Mouse (Mus musculus) neural tube, embryonic 12.5 days (tissue): ENCODE measurements around the gene Sclt1. TPM values are rescaled to one million over a fixed set of nuclear protein-coding genes. Genes with fewer than 3 reads are reported as not detected.
"Not testable (repeated sequence)": the region's sequence is repeated elsewhere in the genome, so short reads cannot be mapped to it uniquely, and the experiment has no call there.

Source experiments
- ATAC-seq: fragments of 200-750 bp; cut with Nextera tagmentation; 2 replicates; pipeline ENCODE4 v1.8.0; 2017; ENCODE audit warnings: low read depth, mild to moderate bottlenecking, moderate TSS enrichment, moderate library complexity; ENCODE audit not compliant: low FRiP score
- H3K27ac ChIP-seq: fragments of 300-500 bp; sonication (generic); 2 replicates; pipeline ENCODE4 v1.5.1; 2016
- H3K27me3 ChIP-seq: fragments of 300-500 bp; sonication (generic); replicated peaks from 2 replicates; pipeline ENCODE4 v1.6.1; 2016; ENCODE audit warnings: mild to moderate bottlenecking
- H3K36me3 ChIP-seq: fragments of 300-500 bp; sonication (generic); 2 replicates; pipeline ENCODE4 v1.6.1; 2016; ENCODE audit warnings: mild to moderate bottlenecking
- H3K4me1 ChIP-seq: fragments of 300-500 bp; sonication (generic); 2 replicates; pipeline ENCODE4 v1.6.1; 2016
- H3K4me2 ChIP-seq: fragments of 300-500 bp; sonication (generic); replicated peaks from 2 replicates; pipeline ENCODE4 v1.6.1; 2016; ENCODE audit warnings: mild to moderate bottlenecking
- H3K4me3 ChIP-seq: fragments of 300-500 bp; sonication (generic); 2 replicates; pipeline ENCODE4 v1.5.1; 2016
- H3K9ac ChIP-seq: fragments of 300-500 bp; sonication (generic); 2 replicates; pipeline ENCODE4 v1.6.1; 2016; ENCODE audit warnings: mild to moderate bottlenecking
- H3K9me3 ChIP-seq: fragments of 300-500 bp; sonication (generic); 2 replicates; pipeline ENCODE4 v1.6.1; 2016; ENCODE audit warnings: mild to moderate bottlenecking
- WGBS: fragments of 180-500 bp; shearing (Covaris S2); methylation state at CpG from one replicate; pipeline ENCODE4 v1.1.7; 2016; 5-methylcytosine and 5-hydroxymethylcytosine counted together
- polyA plus RNA-seq: library from polyadenylated mRNA; unstranded; fragments of >200 nt; fragmentation: Nextera tagmentation; extraction: Ambion mirVana; gene quantifications from 2 replicates; pipeline ENCODE4 v1.2.1, GENCODE M21; 2016

Gene Sclt1
- polyA plus RNA-seq, result 24.5 and 25.5 TPM in 2 replicates

DNA sequence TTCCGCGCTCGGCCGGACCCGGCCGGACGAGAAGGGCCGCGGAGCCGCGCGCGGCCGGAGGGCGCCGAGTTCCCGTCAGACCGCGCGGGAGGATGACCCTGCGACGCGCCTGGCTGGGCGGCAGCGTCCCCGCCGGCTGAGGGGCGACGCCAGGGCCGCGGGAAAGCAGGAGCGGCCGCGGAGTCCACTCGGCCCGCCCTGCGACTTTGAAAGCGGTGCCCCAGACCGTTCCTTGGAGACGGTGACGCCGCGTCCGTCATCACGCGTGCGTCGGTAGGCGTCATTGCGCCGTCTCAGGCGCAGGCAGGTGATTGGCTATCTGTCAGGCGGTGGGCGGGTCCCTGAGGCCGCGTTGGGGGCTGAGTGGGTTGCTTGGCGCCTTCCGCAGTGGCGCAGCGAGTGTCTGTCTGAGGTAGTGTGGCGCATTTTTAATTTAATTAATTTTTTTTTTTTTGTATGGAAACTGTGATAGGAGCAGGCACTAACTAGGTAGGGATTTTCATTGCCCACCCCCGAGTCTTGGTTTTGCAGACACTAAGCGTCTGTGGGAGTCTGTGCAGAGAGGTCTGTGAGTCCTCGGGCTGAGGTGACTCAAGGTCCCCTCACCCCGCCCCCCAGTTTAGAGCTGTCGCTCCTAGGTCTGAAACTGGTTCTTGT, at the start of gene Sclt1, which contains the start of gene D3Ertd751e:
Sclt1 (minus strand) TSS at position 237 of the 657 bp plus-strand sequence.
D3Ertd751e (plus strand) TSS at position 334 of the 657 bp plus-strand sequence.
- H3K9me3 ChIP-seq, result no peaks in the 10 kb centered on the region
- no peaks in the 10 kb centered on the region for H3K27me3 ChIP-seq
- WGBS, result under 1% methylated on average over 66 of the region's 66 CpGs
- peak within 1 kb of the TSS; percentile 75 for H3K4me3 ChIP-seq
- H3K4me1 ChIP-seq, result peaks cover 9% of the 10 kb centered on the region
- peak within 1 kb of the TSS; percentile 78 for H3K27ac ChIP-seq
- no peaks in the 10 kb centered on the region for H3K36me3 ChIP-seq
- peak within 1 kb of the TSS; percentile 72 for H3K4me2 ChIP-seq
- ATAC-seq, result peak; percentile 99
- H3K9ac ChIP-seq, result peak within 1 kb of the TSS; percentile 91

DNA sequence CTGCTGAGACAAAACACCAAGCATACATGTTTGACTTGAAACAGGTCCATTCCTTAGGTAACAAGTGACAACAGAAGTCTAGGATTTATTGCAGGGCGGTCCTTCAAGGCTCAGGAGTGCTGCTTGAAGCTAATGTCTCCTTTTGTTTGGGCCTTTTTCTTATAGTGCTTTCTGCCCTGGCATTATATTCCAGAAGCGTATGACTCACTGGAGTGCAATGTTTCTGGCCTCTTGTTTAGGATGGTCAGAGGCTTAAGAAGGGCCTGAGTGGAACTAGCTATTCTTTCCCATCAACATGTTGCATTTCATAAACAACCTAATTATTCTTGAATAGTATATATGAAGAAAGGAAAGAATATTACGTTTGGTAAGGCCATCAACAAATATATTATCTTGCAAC, 19.8 kb upstream of the Sclt1 start:
- H3K4me1 ChIP-seq, result no peaks in the 10 kb centered on the region
- H3K27ac ChIP-seq, result no peak overlapping the region
- H3K9me3 ChIP-seq, result no peaks in the 10 kb centered on the region
- H3K9ac ChIP-seq, result no peak overlapping the region
- peaks cover 3% of the 10 kb centered on the region; the same call in 1 of the 2 replicates for H3K36me3 ChIP-seq
- WGBS, result 88% methylated on average over 3 of the region's 3 CpGs
- no peak overlapping the region for H3K4me2 ChIP-seq
- H3K27me3 ChIP-seq, result no peaks in the 10 kb centered on the region
- H3K4me3 ChIP-seq, result no peak overlapping the region
- no peak for ATAC-seq

DNA sequence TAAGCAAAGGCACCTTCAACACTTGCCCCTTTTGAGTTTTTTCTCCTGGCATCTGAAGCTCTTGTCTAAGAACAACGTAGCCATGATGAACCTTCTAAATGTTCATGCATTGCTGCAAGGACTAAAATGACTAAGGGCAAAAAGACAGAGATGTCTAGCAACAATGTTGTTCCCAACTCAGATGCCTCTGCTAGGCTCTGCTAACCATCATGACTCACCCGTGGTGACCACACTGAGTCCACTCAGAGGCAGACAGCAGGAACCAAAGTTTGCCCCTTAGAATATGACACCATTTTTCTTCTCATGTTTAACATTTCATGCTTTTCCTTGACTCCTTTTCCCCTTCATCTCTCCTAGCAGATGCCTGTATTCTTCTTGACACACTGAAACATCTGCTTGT, 12.2 kb upstream of the Sclt1 start:
- Histone ChIP-seq H3K36me3 (peaks cover 3% of the 10 kb centered on the region; the same call in 1 of the 2 replicates), H3K9ac (no peak overlapping the region), H3K4me1 (no peaks in the 10 kb centered on the region), H3K9me3 (no peaks in the 10 kb centered on the region), H3K4me3 (no peak overlapping the region), H3K27me3 (no peaks in the 10 kb centered on the region), H3K27ac (no peak overlapping the region), H3K4me2 (no peak overlapping the region)
- WGBS, result 86% methylated on average over 2 of the region's 2 CpGs
- no peak for ATAC-seq

DNA sequence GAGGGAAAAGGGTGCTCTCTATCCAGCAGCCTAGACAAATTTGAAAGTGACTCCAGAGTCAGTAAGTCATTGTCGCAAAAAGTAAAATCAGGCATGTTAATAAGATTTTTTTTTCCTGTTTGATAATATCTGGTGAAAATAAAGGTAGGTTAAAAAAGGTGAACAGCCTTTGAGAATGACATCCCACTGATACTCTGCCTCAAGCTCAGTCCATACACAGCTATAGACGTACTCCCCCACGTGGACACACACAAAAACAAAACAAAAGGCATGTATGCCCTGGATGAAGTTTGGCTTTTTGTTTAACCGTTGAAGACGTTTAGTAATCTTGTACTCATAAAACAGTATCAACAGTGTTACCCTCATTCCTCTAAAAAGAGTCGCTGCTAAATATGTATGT, 1.1 kb upstream of the Sclt1 start:
- Histone ChIP-seq H3K4me3 (no peak overlapping the region), H3K4me2 (peak overlapping the region; percentile 63), H3K27me3 (no peaks in the 10 kb centered on the region), H3K27ac (no peak overlapping the region), H3K36me3 (no peaks in the 10 kb centered on the region), H3K9me3 (no peaks in the 10 kb centered on the region), H3K4me1 (peaks cover 9% of the 10 kb centered on the region), H3K9ac (no peak overlapping the region)
- no peak for ATAC-seq
- 58% methylated on average over 6 of the region's 6 CpGs for WGBS

DNA sequence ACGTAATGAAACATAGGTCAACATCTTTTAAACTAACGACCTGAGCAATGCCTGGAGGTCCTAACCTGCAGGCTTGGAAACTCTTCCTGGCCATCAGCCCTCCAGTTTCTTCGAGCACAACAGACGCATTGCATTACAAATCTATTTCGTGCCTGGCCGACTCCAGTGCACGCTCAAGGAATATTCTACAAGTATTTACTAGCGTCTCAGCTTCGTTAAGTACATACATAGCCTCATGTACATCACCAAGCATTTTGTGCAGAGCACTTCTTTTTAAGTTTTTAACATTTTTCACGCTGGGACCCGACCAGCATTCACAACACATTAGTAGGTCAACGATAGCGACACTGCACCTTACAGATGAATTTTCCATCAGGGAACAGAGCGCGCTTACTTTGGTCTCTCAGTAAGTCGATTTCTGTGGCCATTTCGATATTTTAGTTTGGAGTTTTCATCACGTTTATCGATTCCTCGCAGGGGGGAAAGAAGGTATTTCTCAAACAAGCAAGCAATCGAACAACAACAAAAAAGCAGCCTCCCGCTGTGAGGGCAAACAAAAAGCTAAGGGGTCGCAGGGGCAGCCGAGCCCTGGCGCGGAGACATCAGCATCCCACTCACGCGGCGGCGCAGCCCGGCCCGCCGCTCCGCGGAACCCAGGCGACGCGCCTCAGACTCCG, 575 bp downstream of the Sclt1 start:
- Histone ChIP-seq H3K9me3 (no peaks in the 10 kb centered on the region), H3K27me3 (no peaks in the 10 kb centered on the region), H3K9ac (peak overlapping the region; percentile 91), H3K36me3 (no peaks in the 10 kb centered on the region), H3K4me3 (peak overlapping the region; percentile 75), H3K4me2 (peak overlapping the region; percentile 72), H3K4me1 (peaks cover 9% of the 10 kb centered on the region), H3K27ac (peak overlapping the region; percentile 78)
- under 1% methylated on average over 39 of the region's 39 CpGs for WGBS
- peak; percentile 80 for ATAC-seq

DNA sequence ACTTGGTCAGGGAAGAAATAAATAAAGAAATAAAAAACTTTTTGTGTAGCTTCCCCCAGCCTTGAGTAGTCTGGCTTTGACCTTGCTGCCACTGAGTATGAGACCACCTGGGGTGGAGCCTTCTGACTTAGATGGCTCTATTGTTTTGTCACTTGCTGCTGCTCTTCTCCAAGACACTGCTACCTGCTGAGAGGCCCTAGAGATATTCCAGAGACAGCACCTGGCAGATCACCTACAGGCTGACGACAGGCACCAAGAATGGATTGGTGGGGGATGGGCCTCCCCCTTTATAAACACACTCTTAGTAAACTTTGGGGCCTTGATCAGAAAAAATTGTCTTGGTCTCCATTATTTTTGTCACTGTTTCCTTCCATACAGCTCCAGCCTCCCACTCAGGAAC, 46.6 kb downstream of the Sclt1 start:
- ATAC-seq, result no peak
- Histone ChIP-seq H3K4me3 (no peak overlapping the region), H3K9ac (no peak overlapping the region), H3K9me3 (no peaks in the 10 kb centered on the region), H3K4me1 (no peaks in the 10 kb centered on the region), H3K4me2 (no peak overlapping the region), H3K36me3 (peaks cover 14% of the 10 kb centered on the region), H3K27ac (no peak overlapping the region), H3K27me3 (no peaks in the 10 kb centered on the region)
- 89% methylated on average over 1 of the region's 1 CpGs for WGBS

DNA sequence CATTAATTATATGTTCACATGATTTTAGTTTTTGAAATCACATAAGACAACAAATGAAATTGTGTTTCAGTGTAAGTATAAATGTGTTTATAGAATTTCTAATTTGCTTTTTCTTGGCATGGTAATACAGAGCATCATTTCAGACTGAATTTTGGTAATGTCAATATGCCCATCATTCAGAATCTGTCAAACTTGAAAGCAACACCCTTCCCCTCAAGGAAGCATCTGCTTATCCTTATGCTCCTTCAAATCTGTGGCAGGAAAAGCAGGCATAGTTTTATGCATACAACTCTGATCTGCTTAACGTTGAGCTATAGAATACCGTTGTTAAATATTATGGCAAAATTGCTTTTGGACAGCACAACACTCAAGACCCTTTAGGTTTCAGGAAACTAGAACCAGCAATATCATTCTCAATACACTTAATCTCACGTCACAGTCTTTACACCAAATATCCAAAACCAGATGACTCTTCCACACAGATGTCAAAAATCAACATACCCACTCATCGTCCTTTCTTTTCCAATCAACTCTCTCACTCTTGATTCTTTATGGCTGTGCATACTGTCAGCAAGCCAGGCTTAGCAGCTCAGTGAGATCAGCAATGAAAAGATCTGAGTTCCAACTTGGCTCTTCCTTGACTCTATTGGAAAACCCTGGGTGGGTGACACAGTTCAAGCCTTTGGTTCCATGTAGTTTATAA, 49.7 kb downstream of the Sclt1 start:
- Histone ChIP-seq H3K36me3 (peaks cover 4% of the 10 kb centered on the region), H3K9me3 (no peaks in the 10 kb centered on the region), H3K4me2 (no peak overlapping the region), H3K9ac (no peak overlapping the region), H3K4me1 (no peaks in the 10 kb centered on the region), H3K4me3 (no peak overlapping the region), H3K27me3 (no peaks in the 10 kb centered on the region), H3K27ac (no peak overlapping the region)
- no peak for ATAC-seq
- 95% methylated on average over 4 of the region's 4 CpGs for WGBS

DNA sequence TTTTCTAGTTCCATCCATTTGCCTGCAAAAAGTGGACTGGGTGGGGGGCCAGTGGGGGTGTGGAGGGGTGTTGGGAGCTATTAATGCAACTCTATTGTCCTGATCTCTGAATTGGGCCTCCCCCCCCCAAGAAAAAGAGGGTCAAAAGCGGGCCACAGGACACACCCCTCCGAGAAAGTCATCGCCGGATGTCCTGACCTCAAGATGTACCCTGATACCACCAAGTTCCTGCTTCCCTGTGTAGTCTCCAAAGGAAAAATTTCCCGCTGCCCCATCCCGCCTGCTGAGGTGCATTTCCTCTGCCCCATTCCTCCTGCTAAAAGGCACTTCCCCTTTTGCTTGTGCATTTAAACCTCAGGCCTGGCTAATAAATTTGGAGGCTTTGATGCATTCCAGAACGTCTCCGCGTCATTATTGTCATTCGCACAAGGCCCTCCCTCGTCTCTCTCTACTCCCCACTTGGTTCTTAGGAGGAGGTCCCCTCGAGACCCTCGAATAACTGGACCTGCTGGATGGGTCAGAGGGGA, 52.1 kb downstream of the Sclt1 start:
- not testable (repeated sequence) for ATAC-seq, H3K9ac ChIP-seq, H3K36me3 ChIP-seq, H3K9me3 ChIP-seq, H3K4me3 ChIP-seq, H3K4me1 ChIP-seq, H3K4me2 ChIP-seq, H3K27ac ChIP-seq, H3K27me3 ChIP-seq
- WGBS, result 92% methylated on average over 13 of the region's 13 CpGs

DNA sequence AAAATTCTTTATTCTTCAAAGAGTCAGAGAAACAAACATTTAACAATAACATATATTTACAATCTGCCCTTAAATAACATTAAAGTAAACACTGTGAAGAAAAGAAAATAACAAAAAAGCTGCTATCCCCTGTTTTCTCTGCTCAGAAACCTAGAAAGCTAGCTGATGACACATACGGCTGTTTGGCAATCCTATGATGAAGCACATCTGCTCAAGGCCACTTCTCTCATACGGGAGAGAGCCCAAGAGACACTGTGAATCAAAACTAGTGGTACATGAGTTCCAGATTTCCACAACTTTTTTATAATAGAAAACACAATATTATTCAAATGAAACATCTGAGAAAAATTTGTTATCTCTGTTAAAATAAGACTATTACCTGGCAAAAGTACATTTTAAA, 55.9 kb downstream of the Sclt1 start:
- Histone ChIP-seq H3K9ac (no peak overlapping the region), H3K27me3 (no peaks in the 10 kb centered on the region), H3K4me2 (no peak overlapping the region), H3K4me1 (no peaks in the 10 kb centered on the region), H3K9me3 (no peaks in the 10 kb centered on the region), H3K27ac (no peak overlapping the region), H3K4me3 (no peak overlapping the region), H3K36me3 (peaks cover 4% of the 10 kb centered on the region; the same call in 1 of the 2 replicates)
- WGBS, result 85% methylated on average over 2 of the region's 2 CpGs
- no peak for ATAC-seq

DNA sequence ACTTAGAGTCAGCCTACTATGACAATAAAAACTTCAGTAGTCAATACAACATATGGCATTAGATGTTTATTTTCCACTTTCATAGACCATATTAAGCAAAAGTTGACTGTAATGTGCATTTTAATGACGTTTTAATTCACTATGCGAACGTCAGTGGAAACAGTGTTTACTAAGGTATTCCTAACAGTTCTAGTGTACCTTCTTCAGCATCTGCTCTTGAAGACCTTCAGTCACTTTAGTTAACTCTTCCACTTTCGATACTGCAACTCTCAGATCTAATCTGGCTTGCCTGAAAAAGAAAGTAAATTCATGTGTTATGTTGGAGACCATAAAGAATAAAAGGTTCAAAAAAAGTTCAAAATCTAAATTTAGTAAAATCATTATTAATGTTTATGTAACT, 60.2 kb downstream of the Sclt1 start:
- Histone ChIP-seq H3K36me3 (peaks cover 6% of the 10 kb centered on the region; the same call in 1 of the 2 replicates), H3K27ac (no peak overlapping the region), H3K9ac (no peak overlapping the region), H3K4me2 (no peak overlapping the region), H3K27me3 (no peaks in the 10 kb centered on the region), H3K4me1 (no peaks in the 10 kb centered on the region), H3K9me3 (no peaks in the 10 kb centered on the region), H3K4me3 (no peak overlapping the region)
- WGBS, result 92% methylated on average over 4 of the region's 4 CpGs
- ATAC-seq, result no peak

DNA sequence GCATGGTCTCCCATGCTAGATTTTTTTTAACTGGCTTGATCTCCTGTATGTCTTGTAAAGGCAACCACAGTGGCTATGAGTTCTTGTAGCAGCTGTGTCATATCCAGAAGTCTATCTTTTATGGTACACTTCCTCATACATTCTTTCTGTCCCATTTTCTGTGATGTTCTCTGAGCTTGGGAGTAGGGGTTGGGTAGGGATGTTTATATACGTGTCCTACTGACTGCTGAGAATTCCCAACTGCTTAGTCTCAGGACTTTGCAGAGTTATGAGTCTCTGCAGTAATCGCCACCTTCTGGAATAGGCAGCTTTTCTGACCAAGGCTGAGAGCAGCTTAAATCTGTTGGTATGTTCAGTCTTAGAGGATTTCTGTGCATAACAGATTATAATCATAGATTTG, 65.7 kb downstream of the Sclt1 start:
- ATAC-seq, result no peak
- Histone ChIP-seq H3K9ac (no peak overlapping the region), H3K27me3 (no peaks in the 10 kb centered on the region), H3K4me1 (no peaks in the 10 kb centered on the region), H3K4me2 (no peak overlapping the region), H3K4me3 (no peak overlapping the region), H3K27ac (no peak overlapping the region), H3K36me3 (peaks cover 15% of the 10 kb centered on the region), H3K9me3 (no peaks in the 10 kb centered on the region)
- 97% methylated on average over 2 of the region's 2 CpGs for WGBS

DNA sequence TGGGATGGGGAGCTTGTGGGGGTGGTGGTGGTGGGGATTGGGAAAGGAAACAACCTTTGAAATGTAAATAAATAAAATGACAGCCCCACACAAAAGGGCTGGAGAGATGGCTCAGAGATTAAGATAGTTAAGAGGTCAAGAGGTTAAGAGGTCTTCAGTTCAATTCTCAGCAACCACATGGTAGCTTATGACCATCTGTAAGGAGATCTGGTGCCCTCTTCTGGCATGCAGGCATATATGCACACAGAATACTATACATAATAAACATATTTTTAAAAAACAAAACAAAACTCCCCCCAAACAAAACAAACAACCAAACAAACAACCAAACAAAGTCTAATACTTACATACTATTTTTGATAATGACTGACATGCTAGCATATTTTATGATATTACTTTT, 67.5 kb downstream of the Sclt1 start:
- Histone ChIP-seq H3K4me2 (no peak overlapping the region), H3K27ac (no peak overlapping the region)
- ATAC-seq, result no peak

More for the DNA sequence above, 67.5 kb downstream of the Sclt1 start:
- no peaks in the 10 kb centered on the region for H3K27me3 ChIP-seq
- H3K36me3 ChIP-seq, result peaks cover 10% of the 10 kb centered on the region
- no peaks in the 10 kb centered on the region for H3K4me1 ChIP-seq
- H3K9me3 ChIP-seq, result no peaks in the 10 kb centered on the region
- no peak overlapping the region for H3K4me3 ChIP-seq
- H3K9ac ChIP-seq, result no peak overlapping the region
